Mouse (Mus musculus) liver, embryonic 14.5 days (tissue): ENCODE measurements around the gene Itsn2. TPM values are rescaled to one million over a fixed set of nuclear protein-coding genes. Genes with fewer than 3 reads are reported as not detected.
"Not testable (repeated sequence)": the region's sequence is repeated elsewhere in the genome, so short reads cannot be mapped to it uniquely, and the experiment has no call there.

Experiments
- ATAC-seq: fragments of 200-750 bp; cut with Nextera tagmentation; 2 replicates; pipeline ENCODE4 v1.8.0; 2017; ENCODE audit warnings: moderate number of reproducible peaks, mild to moderate bottlenecking, moderate library complexity; ENCODE audit not compliant: insufficient read depth
- DNase-seq, 3 experiments: peaks; one replicate each; pipeline ENCODE4 v3.0.0-alpha.2; 2012 to 2013; ENCODE audit warnings: low read depth in 3 of 3, low spot score in 3 of 3
- H3K27ac ChIP-seq: fragments of 300-500 bp; sonication (generic); 2 replicates; pipeline ENCODE4 v1.5.1; 2014; ENCODE audit warnings: moderate library complexity, mild to moderate bottlenecking, control low read depth, inconsistent platforms
- H3K27me3 ChIP-seq: fragments of 300-500 bp; sonication (generic); 2 replicates; pipeline ENCODE4 v1.6.1; 2014; ENCODE audit warnings: mild to moderate bottlenecking, low read length, moderate library complexity; ENCODE audit not compliant: control insufficient read depth, insufficient read depth
- H3K36me3 ChIP-seq: fragments of 300-500 bp; sonication (generic); replicated peaks from 2 replicates; pipeline ENCODE4 v1.6.1; 2014; ENCODE audit warnings: low read depth; ENCODE audit not compliant: control insufficient read depth, insufficient read depth
- H3K4me1 ChIP-seq, 2 experiments: fragments of 200-500 bp in 1 of 2; fragments of 300-500 bp in 1 of 2; sonication (generic) in 1 of 2; replicated peaks; 2 replicates each; pipeline ENCODE4 v1.6.1; 2012 to 2014; ENCODE audit warnings: antibody characterized with exemption in 1 of 2, inconsistent platforms in 1 of 2, low read length in 1 of 2; ENCODE audit not compliant: control insufficient read depth in 2 of 2, insufficient read depth in 2 of 2
- H3K4me2 ChIP-seq: fragments of 300-500 bp; sonication (generic); 2 replicates; pipeline ENCODE4 v1.6.1; 2014; ENCODE audit warnings: low read depth, mild to moderate bottlenecking, control low read depth, moderate library complexity
- H3K4me3 ChIP-seq, 2 experiments: fragments of 200-500 bp in 1 of 2; fragments of 300-500 bp in 1 of 2; sonication (generic) in 1 of 2; 2 replicates each; pipeline ENCODE4 v1.5.1; 2012 to 2014; ENCODE audit warnings: low read depth in 2 of 2, low read length in 2 of 2, mild to moderate bottlenecking in 2 of 2, control low read depth in 1 of 2, inconsistent platforms in 1 of 2, moderate library complexity in 1 of 2; ENCODE audit not compliant: insufficient read depth in 1 of 2
- H3K9ac ChIP-seq: fragments of 300-500 bp; sonication (generic); replicated peaks from 2 replicates; pipeline ENCODE4 v1.6.1; 2014; ENCODE audit warnings: mild to moderate bottlenecking, control low read depth, moderate library complexity
- H3K9me3 ChIP-seq: fragments of 300-500 bp; sonication (generic); 2 replicates; pipeline ENCODE4 v1.6.1; 2016; ENCODE audit warnings: low read length, mixed read lengths; ENCODE audit not compliant: control insufficient read depth
- CTCF ChIP-seq: IDR thresholded peaks from 2 replicates; pipeline ENCODE4 v1.5.1; 2016; ENCODE audit warnings: antibody characterized with exemption, low read depth, control low read depth
- EP300 ChIP-seq: IDR thresholded peaks from 2 replicates; pipeline ENCODE4 v1.6.1; 2016; ENCODE audit warnings: antibody characterized with exemption, low read depth
- WGBS: fragments of 180-500 bp; shearing (Covaris S2); extraction: QIAGEN DNeasy Blood & Tissue Kit; methylation state at CpG from one replicate; pipeline ENCODE4 v1.1.7; 2014; ENCODE audit not compliant: insufficient replicate concordance; 5-methylcytosine and 5-hydroxymethylcytosine counted together
- polyA plus RNA-seq, 2 experiments: library from polyadenylated mRNA; depleted of rRNA in 1 of 2; stranded (reverse) in 1 of 2; unstranded in 1 of 2; fragments of >200 nt; fragmentation: Nextera tagmentation in 1 of 2; extraction: Ambion mirVana in 1 of 2; gene quantifications; 2 replicates each; pipeline versions ENCODE4 v1.2.1 to v1.2.3; 2012 to 2014

Itsn2 gene
- polyA plus RNA-seq, 2 experiments, result 13.2 to 22.5 TPM

DNA sequence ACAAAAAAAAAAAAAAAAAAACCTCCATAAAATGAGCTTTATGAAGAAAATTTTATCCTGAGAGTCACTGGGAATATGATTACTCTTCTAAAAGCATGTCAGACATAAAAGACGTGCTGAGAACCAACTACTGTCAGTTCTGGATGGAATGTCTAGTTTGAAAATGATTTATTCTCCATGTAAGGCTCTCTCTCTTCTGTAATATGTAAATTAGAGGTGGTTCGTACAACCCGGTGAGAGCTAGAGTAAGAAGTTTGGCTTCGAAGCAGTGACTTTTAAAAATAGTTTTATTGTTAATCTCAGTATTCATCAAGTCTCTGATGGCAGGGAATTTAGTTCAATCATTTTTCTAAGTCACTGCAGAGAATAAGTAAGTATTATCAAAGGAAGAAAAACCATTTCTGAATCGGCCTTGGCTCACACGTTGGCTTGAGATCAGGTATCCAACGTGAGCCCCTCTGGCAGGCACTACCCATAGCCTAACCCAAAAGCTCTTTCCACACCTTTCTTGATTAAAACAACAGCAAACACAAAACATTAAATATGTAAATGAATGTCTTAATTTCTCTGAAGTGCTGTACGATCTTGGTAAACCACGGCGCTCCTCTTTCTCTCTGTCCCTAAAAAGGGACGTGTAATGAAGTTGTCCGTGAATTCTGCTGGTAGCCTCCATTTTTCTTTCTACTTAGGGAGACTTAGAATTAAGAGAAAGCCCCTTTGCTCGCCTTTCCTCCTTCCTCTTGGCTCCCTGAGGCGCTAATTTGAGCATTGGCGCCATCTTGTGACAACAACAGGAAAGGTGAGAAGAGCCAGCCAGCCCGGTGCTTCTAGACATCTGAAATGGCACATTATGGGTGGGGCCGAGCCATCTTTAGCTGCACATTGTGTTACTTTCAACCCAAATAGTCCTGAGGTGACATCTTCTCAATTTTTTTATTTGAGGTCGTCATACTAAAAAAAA is 44.1 kb upstream of the Itsn2 start:
- Histone ChIP-seq H3K36me3 (no peaks in the 10 kb centered on the region), H3K27me3 (no peaks in the 10 kb centered on the region)

DNA sequence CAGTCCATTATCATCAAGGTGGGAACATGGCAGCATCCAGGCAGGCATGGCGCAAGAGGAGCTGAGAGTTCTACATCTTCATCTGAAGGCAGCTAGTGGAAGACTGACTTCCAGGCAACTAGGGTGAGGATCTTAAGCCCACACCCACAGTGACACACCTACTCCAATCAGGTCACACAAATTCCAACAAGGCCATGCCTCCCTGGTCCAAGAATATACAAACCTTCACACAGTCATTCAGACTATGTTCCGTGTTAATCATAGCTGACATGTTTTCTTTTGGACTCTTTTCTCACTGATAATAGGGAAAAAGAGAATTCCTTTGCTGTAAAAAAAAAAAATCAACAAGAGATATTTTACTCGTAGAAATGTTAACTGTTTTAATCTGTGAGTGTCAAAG is 38.7 kb upstream of the Itsn2 start:
- not testable (repeated sequence) for H3K4me3 ChIP-seq, H3K9me3 ChIP-seq, ATAC-seq, H3K27me3 ChIP-seq, H3K36me3 ChIP-seq, H3K27ac ChIP-seq, H3K9ac ChIP-seq, H3K4me2 ChIP-seq, H3K4me1 ChIP-seq, DNase-seq
- 65% methylated on average over 3 of the region's 3 CpGs for WGBS

More for the DNA sequence above, 44.1 kb upstream of the Itsn2 start:
- peak; percentile 77 for TF ChIP-seq CTCF
- TF ChIP-seq EP300, result no peak
- Histone ChIP-seq H3K4me3 (no peak overlapping the region), H3K4me1 (no peaks in the 10 kb centered on the region; a peak in 1 of 4 replicates), H3K4me2 (peak overlapping the region; percentile 23; the same call in 1 of the 2 replicates), H3K27ac (no peak overlapping the region), H3K9me3 (no peaks in the 10 kb centered on the region), H3K9ac (no peak overlapping the region)
- WGBS, result 18% methylated on average over 18 of the region's 18 CpGs
- ATAC-seq (no peak), DNase-seq (peak; percentile 34 to 46 (median 42))

DNA sequence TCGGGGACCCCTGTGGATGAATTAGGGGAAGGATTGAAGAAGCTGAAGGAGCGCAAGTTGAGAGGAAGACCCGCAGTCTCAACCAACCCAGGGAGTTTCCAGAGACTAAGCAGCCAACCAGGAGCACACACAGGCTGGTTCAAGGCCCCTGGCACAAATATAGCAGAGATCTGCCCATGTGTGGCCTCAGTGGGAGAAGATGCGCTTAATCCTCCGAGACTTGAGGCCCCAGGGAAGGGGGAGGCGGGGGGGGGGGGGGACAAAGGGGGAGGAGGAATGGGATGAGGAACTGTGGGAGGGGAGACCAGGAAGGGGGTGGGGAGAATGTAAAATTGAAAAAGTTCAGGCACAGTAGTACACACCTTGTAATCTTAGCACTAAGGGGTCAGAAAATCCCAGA is 37.0 kb upstream of the Itsn2 start:
- Histone ChIP-seq H3K9me3 (no peaks in the 10 kb centered on the region), H3K36me3 (no peaks in the 10 kb centered on the region), H3K4me3 (no peak overlapping the region), H3K4me2 (no peak overlapping the region), H3K4me1 (no peaks in the 10 kb centered on the region), H3K27ac (no peak overlapping the region), H3K27me3 (no peaks in the 10 kb centered on the region), H3K9ac (no peak overlapping the region)
- no peak for TF ChIP-seq EP300
- TF ChIP-seq CTCF, result no peak
- no peak for ATAC-seq
- 74% methylated on average over 5 of the region's 6 CpGs for WGBS
- no peak for DNase-seq

DNA sequence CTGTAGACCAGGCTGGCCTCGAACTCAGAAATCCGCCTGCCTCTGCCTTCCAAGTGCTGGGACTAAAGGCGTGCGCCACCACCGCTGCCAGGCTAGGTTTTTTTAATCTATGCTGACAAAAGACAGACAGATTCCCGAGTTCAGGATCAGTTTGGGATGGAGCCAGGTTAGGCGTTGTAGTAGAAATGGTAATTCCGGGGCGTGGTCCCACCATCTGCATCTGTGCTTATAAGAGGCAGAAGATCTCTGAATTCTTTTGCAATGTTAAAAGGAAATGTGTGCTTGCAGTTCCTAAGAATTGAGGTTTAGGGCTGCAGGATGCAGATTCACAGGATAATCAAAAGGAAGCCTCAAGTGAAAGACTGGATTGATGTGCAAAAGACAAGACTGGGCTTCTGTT is 35.5 kb upstream of the Itsn2 start:
- no peaks in the 10 kb centered on the region for H3K9me3 ChIP-seq
- TF ChIP-seq EP300 (no peak), CTCF (no peak)
- no peaks in the 10 kb centered on the region for H3K4me1 ChIP-seq
- H3K4me3 ChIP-seq, result no peak overlapping the region
- H3K27ac ChIP-seq, result no peak overlapping the region
- H3K36me3 ChIP-seq, result no peaks in the 10 kb centered on the region
- 76% methylated on average over 9 of the region's 9 CpGs for WGBS
- H3K4me2 ChIP-seq, result no peak overlapping the region
- ATAC-seq (no peak), DNase-seq (no peak)
- no peak overlapping the region for H3K9ac ChIP-seq
- H3K27me3 ChIP-seq, result no peaks in the 10 kb centered on the region

DNA sequence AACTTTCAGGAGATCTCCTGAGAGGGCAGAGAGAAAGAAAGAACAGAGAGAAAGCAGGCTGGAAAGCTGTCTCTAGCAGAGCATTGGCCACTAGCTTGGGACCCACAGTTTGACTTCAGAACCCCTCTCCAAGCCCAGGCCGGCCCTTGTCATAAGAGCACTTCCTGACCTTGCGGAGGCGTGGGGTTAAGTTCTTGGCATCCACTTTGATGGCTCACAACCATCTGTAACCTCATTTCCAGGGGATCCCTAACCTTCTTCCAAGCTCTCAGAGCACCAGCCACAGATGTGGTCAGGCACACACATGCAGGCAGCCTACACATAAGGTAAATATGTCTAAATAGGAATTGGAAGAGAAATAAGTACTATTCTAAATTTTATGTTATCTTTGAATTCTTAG is 35.0 kb upstream of the Itsn2 start:
- Histone ChIP-seq H3K27ac (no peak overlapping the region), H3K9me3 (no peaks in the 10 kb centered on the region), H3K9ac (no peak overlapping the region), H3K4me1 (no peaks in the 10 kb centered on the region), H3K4me2 (no peak overlapping the region), H3K27me3 (no peaks in the 10 kb centered on the region), H3K36me3 (no peaks in the 10 kb centered on the region), H3K4me3 (no peak overlapping the region)
- DNase-seq, result no peak
- 60% methylated on average over 3 of the region's 3 CpGs for WGBS
- TF ChIP-seq CTCF, result no peak
- TF ChIP-seq EP300, result no peak
- no peak for ATAC-seq
